Mouse (Mus musculus) liver, embryonic 14.5 days (tissue): ENCODE data around the gene Lrba. TPM values are rescaled to one million over a fixed set of nuclear protein-coding genes. Genes with fewer than 3 reads are reported as not detected.

Experiments used
- ATAC-seq: fragments of 200-750 bp; cut with Nextera tagmentation; 2 replicates; pipeline ENCODE4 v1.8.0; 2017; ENCODE audit warnings: moderate number of reproducible peaks, mild to moderate bottlenecking, moderate library complexity; ENCODE audit not compliant: insufficient read depth
- DNase-seq, 3 experiments: peaks; one replicate each; pipeline ENCODE4 v3.0.0-alpha.2; 2012 to 2013; ENCODE audit warnings: low read depth in 3 of 3, low spot score in 3 of 3
- H3K27ac ChIP-seq: fragments of 300-500 bp; sonication (generic); 2 replicates; pipeline ENCODE4 v1.5.1; 2014; ENCODE audit warnings: moderate library complexity, mild to moderate bottlenecking, control low read depth, inconsistent platforms
- H3K27me3 ChIP-seq: fragments of 300-500 bp; sonication (generic); 2 replicates; pipeline ENCODE4 v1.6.1; 2014; ENCODE audit warnings: mild to moderate bottlenecking, low read length, moderate library complexity; ENCODE audit not compliant: control insufficient read depth, insufficient read depth
- H3K36me3 ChIP-seq: fragments of 300-500 bp; sonication (generic); replicated peaks from 2 replicates; pipeline ENCODE4 v1.6.1; 2014; ENCODE audit warnings: low read depth; ENCODE audit not compliant: control insufficient read depth, insufficient read depth
- H3K4me1 ChIP-seq, 2 experiments: fragments of 200-500 bp in 1 of 2; fragments of 300-500 bp in 1 of 2; sonication (generic) in 1 of 2; replicated peaks; 2 replicates each; pipeline ENCODE4 v1.6.1; 2012 to 2014; ENCODE audit warnings: antibody characterized with exemption in 1 of 2, inconsistent platforms in 1 of 2, low read length in 1 of 2; ENCODE audit not compliant: control insufficient read depth in 2 of 2, insufficient read depth in 2 of 2
- H3K4me2 ChIP-seq: fragments of 300-500 bp; sonication (generic); 2 replicates; pipeline ENCODE4 v1.6.1; 2014; ENCODE audit warnings: low read depth, mild to moderate bottlenecking, control low read depth, moderate library complexity
- H3K4me3 ChIP-seq, 2 experiments: fragments of 200-500 bp in 1 of 2; fragments of 300-500 bp in 1 of 2; sonication (generic) in 1 of 2; 2 replicates each; pipeline ENCODE4 v1.5.1; 2012 to 2014; ENCODE audit warnings: low read depth in 2 of 2, low read length in 2 of 2, mild to moderate bottlenecking in 2 of 2, control low read depth in 1 of 2, inconsistent platforms in 1 of 2, moderate library complexity in 1 of 2; ENCODE audit not compliant: insufficient read depth in 1 of 2
- H3K9ac ChIP-seq: fragments of 300-500 bp; sonication (generic); replicated peaks from 2 replicates; pipeline ENCODE4 v1.6.1; 2014; ENCODE audit warnings: mild to moderate bottlenecking, control low read depth, moderate library complexity
- H3K9me3 ChIP-seq: fragments of 300-500 bp; sonication (generic); 2 replicates; pipeline ENCODE4 v1.6.1; 2016; ENCODE audit warnings: low read length, mixed read lengths; ENCODE audit not compliant: control insufficient read depth
- CTCF ChIP-seq: IDR thresholded peaks from 2 replicates; pipeline ENCODE4 v1.5.1; 2016; ENCODE audit warnings: antibody characterized with exemption, low read depth, control low read depth
- EP300 ChIP-seq: IDR thresholded peaks from 2 replicates; pipeline ENCODE4 v1.6.1; 2016; ENCODE audit warnings: antibody characterized with exemption, low read depth
- WGBS: fragments of 180-500 bp; shearing (Covaris S2); extraction: QIAGEN DNeasy Blood & Tissue Kit; methylation state at CpG from one replicate; pipeline ENCODE4 v1.1.7; 2014; ENCODE audit not compliant: insufficient replicate concordance; 5-methylcytosine and 5-hydroxymethylcytosine counted together
- polyA plus RNA-seq, 2 experiments: library from polyadenylated mRNA; depleted of rRNA in 1 of 2; stranded (reverse) in 1 of 2; unstranded in 1 of 2; fragments of >200 nt; fragmentation: Nextera tagmentation in 1 of 2; extraction: Ambion mirVana in 1 of 2; gene quantifications; 2 replicates each; pipeline versions ENCODE4 v1.2.1 to v1.2.3; 2012 to 2014

The Lrba gene
- polyA plus RNA-seq, 2 experiments, result 3.7 to 4.4 TPM

GRCm38 (mm10) chr3:86560281-86561022, 336.0 kb downstream of the Lrba start:
- H3K27ac ChIP-seq, result peak overlapping the region; percentile 20; the same call in 1 of the 2 replicates
- no peak for TF ChIP-seq EP300
- no peak for TF ChIP-seq CTCF
- WGBS, result 59% methylated on average over 4 of the region's 4 CpGs
- no peaks in the 10 kb centered on the region for H3K27me3 ChIP-seq
- no peak overlapping the region for H3K4me2 ChIP-seq
- no peaks in the 10 kb centered on the region for H3K36me3 ChIP-seq
- H3K9ac ChIP-seq, result no peak overlapping the region
- ATAC-seq, result peak; percentile 36; the same call in 1 of the 2 replicates
- H3K4me3 ChIP-seq, result no peak overlapping the region
- H3K9me3 ChIP-seq, result no peaks in the 10 kb centered on the region
- no peak for DNase-seq
- peaks cover 16 to 19% of the 10 kb centered on the region in 2 experiments for H3K4me1 ChIP-seq

GRCm38 (mm10) chr3:86561023-86561344, 336.5 kb downstream of the Lrba start:
- peak overlapping the region; percentile 31; the same call in 1 of the 2 replicates for H3K4me2 ChIP-seq
- no peaks in the 10 kb centered on the region for H3K36me3 ChIP-seq
- ATAC-seq (peak; percentile 94), DNase-seq (peak in 1 of 3 experiments; percentile 49)
- H3K9me3 ChIP-seq, result no peaks in the 10 kb centered on the region
- peak overlapping the region; percentile 20; the same call in 1 of the 2 replicates for H3K27ac ChIP-seq
- no peak for TF ChIP-seq CTCF
- peak; percentile 67 for TF ChIP-seq EP300
- H3K9ac ChIP-seq, result no peak overlapping the region
- H3K27me3 ChIP-seq, result no peaks in the 10 kb centered on the region
- WGBS, result 33% methylated on average over 1 of the region's 1 CpGs
- H3K4me3 ChIP-seq, result no peak overlapping the region
- peaks cover 16 to 19% of the 10 kb centered on the region in 2 experiments for H3K4me1 ChIP-seq

- H3K9me3 ChIP-seq, result no peaks in the 10 kb centered on the region
- 16% methylated on average over 1 of the region's 1 CpGs for WGBS
- peak overlapping the region; percentile 31 for H3K4me2 ChIP-seq
- H3K4me3 ChIP-seq, result no peak overlapping the region
- peak; percentile 88 for ATAC-seq
- TF ChIP-seq CTCF (no peak), EP300 (peak; percentile 60)
- H3K9ac ChIP-seq, result no peak overlapping the region
- H3K36me3 ChIP-seq, result no peaks in the 10 kb centered on the region
- H3K27ac ChIP-seq, result peak overlapping the region; percentile 21
- H3K27me3 ChIP-seq, result no peaks in the 10 kb centered on the region
- DNase-seq, result no peak
- H3K4me1 ChIP-seq, result peaks cover 16 to 19% of the 10 kb centered on the region in 2 experiments
These were observed 336.9 kb downstream of the Lrba start for GRCm38 (mm10) chr3:86561396-86561795.

- Histone ChIP-seq H3K4me1 (peaks cover 0 to 12% of the 10 kb centered on the region in 2 experiments; a peak in 3 of 4 replicates), H3K4me3 (no peak overlapping the region), H3K9ac (no peak overlapping the region), H3K4me2 (no peak overlapping the region), H3K27me3 (no peaks in the 10 kb centered on the region), H3K9me3 (no peaks in the 10 kb centered on the region), H3K27ac (no peak overlapping the region), H3K36me3 (no peaks in the 10 kb centered on the region)
- WGBS, result 10% methylated on average over 4 of the region's 4 CpGs
- ATAC-seq, result peak; percentile 65; the same call in 1 of the 2 replicates
- TF ChIP-seq EP300 (peak; percentile 78), CTCF (no peak)
- DNase-seq, result no peak
These were observed 342.8 kb downstream of the Lrba start for GRCm38 (mm10) chr3:86567312-86567711.

DNA sequence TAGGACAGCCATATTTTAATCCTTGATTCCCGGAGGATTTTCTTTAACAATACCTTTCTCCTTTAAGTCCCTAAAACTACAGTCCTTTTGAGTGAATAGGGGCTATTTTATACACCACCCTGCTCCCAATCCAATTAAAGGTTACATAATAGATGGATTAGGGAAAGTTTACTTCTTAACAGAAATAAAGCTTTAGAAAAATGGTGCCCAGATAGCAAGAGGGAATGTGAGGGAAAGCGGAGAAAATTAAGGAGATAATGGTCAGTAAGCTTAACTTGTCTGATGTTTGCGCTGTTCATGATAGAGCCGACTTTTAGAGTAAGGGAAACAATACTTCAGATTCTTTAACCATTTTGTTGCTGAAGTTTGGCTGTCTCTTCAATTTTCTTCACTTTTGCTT, 347.0 kb downstream of the Lrba start:
- no peak for ATAC-seq
- Histone ChIP-seq H3K4me2 (no peak overlapping the region), H3K27ac (no peak overlapping the region), H3K9ac (no peak overlapping the region), H3K36me3 (no peaks in the 10 kb centered on the region), H3K27me3 (no peaks in the 10 kb centered on the region), H3K9me3 (no peaks in the 10 kb centered on the region), H3K4me1 (peaks cover 0 to 7% of the 10 kb centered on the region in 2 experiments; a peak in 3 of 4 replicates), H3K4me3 (no peak overlapping the region)
- no peak for TF ChIP-seq CTCF
- TF ChIP-seq EP300, result no peak
- WGBS, result 59% methylated on average over 4 of the region's 4 CpGs
- DNase-seq, result no peak
